Mouse (Mus musculus) hindbrain, embryonic 12.5 days (tissue): ENCODE results near the gene Ush2a. TPM values are rescaled to one million over a fixed set of nuclear protein-coding genes. Genes with fewer than 3 reads are reported as not detected.

ENCODE experiments used
- ATAC-seq: fragments of 200-750 bp; cut with Nextera tagmentation; 2 replicates; pipeline ENCODE4 v1.8.0; 2017; ENCODE audit warnings: moderate TSS enrichment; ENCODE audit not compliant: low FRiP score
- H3K27ac ChIP-seq: fragments of 300-500 bp; sonication (generic); 2 replicates; pipeline ENCODE4 v1.5.1; 2016; ENCODE audit warnings: mild to moderate bottlenecking
- H3K27me3 ChIP-seq: fragments of 300-500 bp; sonication (generic); 2 replicates; pipeline ENCODE4 v1.6.1; 2016; ENCODE audit warnings: mild to moderate bottlenecking
- H3K36me3 ChIP-seq: fragments of 300-500 bp; sonication (generic); 2 replicates; pipeline ENCODE4 v1.6.1; 2016; ENCODE audit warnings: mild to moderate bottlenecking
- H3K4me1 ChIP-seq: fragments of 300-500 bp; sonication (generic); 2 replicates; pipeline ENCODE4 v1.6.1; 2016
- H3K4me2 ChIP-seq: fragments of 300-500 bp; sonication (generic); replicated peaks from 2 replicates; pipeline ENCODE4 v1.6.1; 2016; ENCODE audit warnings: mild to moderate bottlenecking
- H3K4me3 ChIP-seq: fragments of 300-500 bp; sonication (generic); 2 replicates; pipeline ENCODE4 v1.5.1; 2016; ENCODE audit warnings: mild to moderate bottlenecking
- H3K9ac ChIP-seq: fragments of 300-500 bp; sonication (generic); 2 replicates; pipeline ENCODE4 v1.6.1; 2016; ENCODE audit warnings: mild to moderate bottlenecking, moderate library complexity
- H3K9me3 ChIP-seq: fragments of 300-500 bp; sonication (generic); replicated peaks from 2 replicates; pipeline ENCODE4 v1.6.1; 2016; ENCODE audit warnings: mild to moderate bottlenecking
- WGBS: fragments of 180-500 bp; shearing (Covaris S2); methylation state at CpG from one replicate; pipeline ENCODE4 v1.1.7; 2016; 5-methylcytosine and 5-hydroxymethylcytosine counted together
- polyA plus RNA-seq: library from polyadenylated mRNA; unstranded; fragments of >200 nt; fragmentation: Nextera tagmentation; extraction: Ambion mirVana; gene quantifications from 2 replicates; pipeline ENCODE4 v1.2.1, GENCODE M21; 2016

The Ush2a gene
- polyA plus RNA-seq, 1 experiment from 2014 or later = 0.36 TPM

GRCm38 (mm10) chr1:188896906-188897551 is 635.2 kb downstream of the Ush2a start:
- Histone ChIP-seq H3K9ac (no peak overlapping the region), H3K4me3 (no peak overlapping the region), H3K4me1 (no peaks in the 10 kb centered on the region; the same call in 1 of the 2 replicates), H3K27me3 (no peaks in the 10 kb centered on the region), H3K36me3 (no peaks in the 10 kb centered on the region), H3K9me3 (no peaks in the 10 kb centered on the region), H3K27ac (no peak overlapping the region), H3K4me2 (no peak overlapping the region)
- WGBS = 56% methylated on average over 4 of the region's 4 CpGs
- no peak for ATAC-seq

- WGBS = 64% methylated on average over 10 of the region's 10 CpGs
- H3K4me1 ChIP-seq = no peaks in the 10 kb centered on the region
- H3K4me3 ChIP-seq = no peak overlapping the region
- no peak overlapping the region for H3K4me2 ChIP-seq
- ATAC-seq = no peak
- no peak overlapping the region for H3K9ac ChIP-seq
- H3K27me3 ChIP-seq = no peaks in the 10 kb centered on the region
- H3K27ac ChIP-seq = no peak overlapping the region
- H3K36me3 ChIP-seq = no peaks in the 10 kb centered on the region
- H3K9me3 ChIP-seq = no peaks in the 10 kb centered on the region
Measured at GRCm38 (mm10) chr1:188904091-188904490, 642.3 kb downstream of the Ush2a start.

GRCm38 (mm10) chr1:188906175-188906574 is 644.4 kb downstream of the Ush2a start:
- no peak overlapping the region for H3K9ac ChIP-seq
- no peaks in the 10 kb centered on the region for H3K27me3 ChIP-seq
- H3K4me1 ChIP-seq = no peaks in the 10 kb centered on the region
- WGBS = 90% methylated on average over 7 of the region's 7 CpGs
- no peak for ATAC-seq
- H3K9me3 ChIP-seq = no peaks in the 10 kb centered on the region
- no peaks in the 10 kb centered on the region for H3K36me3 ChIP-seq
- no peak overlapping the region for H3K4me3 ChIP-seq
- no peak overlapping the region for H3K4me2 ChIP-seq
- H3K27ac ChIP-seq = no peak overlapping the region

GRCm38 (mm10) chr1:188910656-188911055 is 648.8 kb downstream of the Ush2a start:
- no peaks in the 10 kb centered on the region for H3K36me3 ChIP-seq
- no peak overlapping the region for H3K4me2 ChIP-seq
- no peak overlapping the region for H3K9ac ChIP-seq
- H3K4me3 ChIP-seq = no peak overlapping the region
- ATAC-seq = no peak
- no peaks in the 10 kb centered on the region for H3K9me3 ChIP-seq
- no peak overlapping the region for H3K27ac ChIP-seq
- no peaks in the 10 kb centered on the region for H3K27me3 ChIP-seq
- WGBS = 89% methylated on average over 11 of the region's 11 CpGs
- no peaks in the 10 kb centered on the region for H3K4me1 ChIP-seq

- WGBS = 56% methylated on average over 1 of the region's 1 CpGs
- no peak overlapping the region for H3K4me2 ChIP-seq
- no peak overlapping the region for H3K9ac ChIP-seq
- H3K27me3 ChIP-seq = no peaks in the 10 kb centered on the region
- H3K36me3 ChIP-seq = no peaks in the 10 kb centered on the region
- H3K4me3 ChIP-seq = no peak overlapping the region
- no peak overlapping the region for H3K27ac ChIP-seq
- no peaks in the 10 kb centered on the region for H3K4me1 ChIP-seq
- no peak for ATAC-seq
- no peaks in the 10 kb centered on the region for H3K9me3 ChIP-seq
Measured at GRCm38 (mm10) chr1:188919946-188920345, 658.1 kb downstream of the Ush2a start.

- H3K4me1 ChIP-seq = peaks cover 4% of the 10 kb centered on the region; the same call in 1 of the 2 replicates
- no peaks in the 10 kb centered on the region for H3K9me3 ChIP-seq
- H3K4me2 ChIP-seq = no peak overlapping the region
- 81% methylated on average over 14 of the region's 14 CpGs for WGBS
- no peaks in the 10 kb centered on the region for H3K27me3 ChIP-seq
- H3K4me3 ChIP-seq = no peak overlapping the region
- ATAC-seq = no peak
- H3K27ac ChIP-seq = no peak overlapping the region
- no peaks in the 10 kb centered on the region for H3K36me3 ChIP-seq
- H3K9ac ChIP-seq = no peak overlapping the region
Measured at GRCm38 (mm10) chr1:188937246-188937780, 675.5 kb downstream of the Ush2a start.

- Histone ChIP-seq H3K27ac (no peak overlapping the region), H3K36me3 (no peaks in the 10 kb centered on the region), H3K4me1 (no peaks in the 10 kb centered on the region), H3K4me3 (no peak overlapping the region), H3K9ac (no peak overlapping the region), H3K4me2 (no peak overlapping the region), H3K9me3 (no peaks in the 10 kb centered on the region), H3K27me3 (no peaks in the 10 kb centered on the region)
- WGBS = 43% methylated on average over 8 of the region's 8 CpGs
- no peak for ATAC-seq
Measured at GRCm38 (mm10) chr1:188945326-188945725, 683.5 kb downstream of the Ush2a start.

GRCm38 (mm10) chr1:188946849-188947248 is 685.0 kb downstream of the Ush2a start:
- no peak overlapping the region for H3K4me2 ChIP-seq
- H3K36me3 ChIP-seq = no peaks in the 10 kb centered on the region
- no peak for ATAC-seq
- no peak overlapping the region for H3K27ac ChIP-seq
- H3K27me3 ChIP-seq = no peaks in the 10 kb centered on the region
- H3K9me3 ChIP-seq = no peaks in the 10 kb centered on the region
- H3K9ac ChIP-seq = no peak overlapping the region
- WGBS = 88% methylated on average over 11 of the region's 11 CpGs
- no peaks in the 10 kb centered on the region for H3K4me1 ChIP-seq
- no peak overlapping the region for H3K4me3 ChIP-seq

- ATAC-seq = no peak
- Histone ChIP-seq H3K9me3 (no peaks in the 10 kb centered on the region), H3K4me1 (no peaks in the 10 kb centered on the region), H3K27me3 (no peaks in the 10 kb centered on the region), H3K27ac (no peak overlapping the region), H3K4me3 (no peak overlapping the region), H3K9ac (no peak overlapping the region), H3K4me2 (no peak overlapping the region), H3K36me3 (no peaks in the 10 kb centered on the region)
- WGBS = 71% methylated on average over 5 of the region's 5 CpGs
Measured at GRCm38 (mm10) chr1:188947794-188948193, 686.0 kb downstream of the Ush2a start.

- Histone ChIP-seq H3K27ac (no peak overlapping the region), H3K4me2 (no peak overlapping the region)
Measured at GRCm38 (mm10) chr1:188948276-188948675, 686.5 kb downstream of the Ush2a start.

GRCm38 (mm10) chr1:188951091-188951490 is 689.3 kb downstream of the Ush2a start:
- no peaks in the 10 kb centered on the region for H3K4me1 ChIP-seq
- no peaks in the 10 kb centered on the region for H3K36me3 ChIP-seq
- no peaks in the 10 kb centered on the region for H3K9me3 ChIP-seq
- ATAC-seq = no peak
- H3K27me3 ChIP-seq = no peaks in the 10 kb centered on the region
- H3K4me3 ChIP-seq = no peak overlapping the region
- WGBS = 90% methylated on average over 6 of the region's 6 CpGs
- H3K9ac ChIP-seq = no peak overlapping the region
- H3K27ac ChIP-seq = no peak overlapping the region
- no peak overlapping the region for H3K4me2 ChIP-seq

More at GRCm38 (mm10) chr1:188948276-188948675, 686.5 kb downstream of the Ush2a start:
- Histone ChIP-seq H3K9me3 (no peaks in the 10 kb centered on the region), H3K9ac (no peak overlapping the region), H3K4me1 (no peaks in the 10 kb centered on the region), H3K27me3 (no peaks in the 10 kb centered on the region), H3K36me3 (no peaks in the 10 kb centered on the region), H3K4me3 (no peak overlapping the region)
- no peak for ATAC-seq
- 74% methylated on average over 9 of the region's 9 CpGs for WGBS

GRCm38 (mm10) chr1:188952501-188952900 is 690.7 kb downstream of the Ush2a start:
- Histone ChIP-seq H3K9me3 (no peaks in the 10 kb centered on the region), H3K4me3 (no peak overlapping the region), H3K4me2 (no peak overlapping the region), H3K27me3 (no peaks in the 10 kb centered on the region), H3K36me3 (no peaks in the 10 kb centered on the region), H3K27ac (no peak overlapping the region), H3K4me1 (no peaks in the 10 kb centered on the region), H3K9ac (no peak overlapping the region)
- WGBS = 90% methylated on average over 4 of the region's 4 CpGs
- ATAC-seq = no peak

GRCm38 (mm10) chr1:188973078-188973477 is 711.3 kb downstream of the Ush2a start:
- Histone ChIP-seq H3K36me3 (peaks cover 81% of the 10 kb centered on the region), H3K27ac (no peak overlapping the region), H3K27me3 (no peaks in the 10 kb centered on the region), H3K4me2 (no peak overlapping the region), H3K4me3 (no peak overlapping the region), H3K9ac (no peak overlapping the region), H3K9me3 (no peaks in the 10 kb centered on the region), H3K4me1 (no peaks in the 10 kb centered on the region)
- 93% methylated on average over 6 of the region's 6 CpGs for whole genome bisulfite sequencing
- ATAC-seq = no peak
